Mouse (Mus musculus) MEL (cell line): ENCODE results near the gene Dhcr7. TPM values are rescaled to one million over a fixed set of nuclear protein-coding genes. Genes with fewer than 3 reads are reported as not detected.

Experiments used
- DNase-seq: peaks from one replicate; pipeline ENCODE4 v3.0.0; 2011; ENCODE audit warnings: low read depth, low spot score
- H3K27ac ChIP-seq: 2 replicates; pipeline ENCODE4 v1.5.1; 2012; ENCODE audit warnings: low read depth, mild to moderate bottlenecking, control low read depth, low read length, moderate library complexity; ENCODE audit not compliant: control insufficient read depth
- H3K27me3 ChIP-seq, 2 experiments: fragments of 150-350 bp in 1 of 2; sonication (generic) in 1 of 2; 2 replicates each; pipeline ENCODE4 v1.6.1; 2012; ENCODE audit warnings: low read length in 2 of 2, mild to moderate bottlenecking in 2 of 2, improper control_type of control experiment in 1 of 2, moderate library complexity in 1 of 2; ENCODE audit not compliant: insufficient read depth in 2 of 2, control insufficient read depth in 1 of 2
- H3K36me3 ChIP-seq, 2 experiments: 2 replicates each; pipeline ENCODE4 v1.6.1; 2012 to 2014; ENCODE audit warnings: low read length in 2 of 2, improper control_type of control experiment in 1 of 2, inconsistent platforms in 1 of 2, mild to moderate bottlenecking in 1 of 2; ENCODE audit not compliant: insufficient read depth in 2 of 2, control insufficient read depth in 1 of 2
- H3K4me1 ChIP-seq, 2 experiments: fragments of 150-350 bp in 1 of 2; sonication (generic) in 1 of 2; 2 replicates each; pipeline ENCODE4 v1.6.1; 2012; ENCODE audit warnings: low read length in 2 of 2, improper control_type of control experiment in 1 of 2, mild to moderate bottlenecking in 1 of 2; ENCODE audit not compliant: insufficient read depth in 2 of 2, control insufficient read depth in 1 of 2
- H3K4me3 ChIP-seq, 2 experiments: fragments of 150-350 bp in 1 of 2; sonication (generic) in 1 of 2; 2 replicates each; pipeline ENCODE4 v1.5.1; 2012; ENCODE audit warnings: low read depth in 2 of 2, low read length in 2 of 2, mild to moderate bottlenecking in 2 of 2, moderate library complexity in 2 of 2, control low read depth in 1 of 2, improper control_type of control experiment in 1 of 2; ENCODE audit not compliant: control insufficient read depth in 1 of 2, insufficient read depth in 1 of 2
- H3K79me2 ChIP-seq: 2 replicates; pipeline ENCODE4 v1.6.1; 2012; ENCODE audit warnings: mild to moderate bottlenecking, low read length, moderate library complexity; ENCODE audit not compliant: control insufficient read depth, poor library complexity, insufficient read depth
- H3K9ac ChIP-seq: 2 replicates; pipeline ENCODE4 v1.6.1; 2012; ENCODE audit warnings: low read depth, mild to moderate bottlenecking, control low read depth, low read length, moderate library complexity; ENCODE audit not compliant: control insufficient read depth, poor library complexity, severe bottlenecking
- H3K9me3 ChIP-seq: fragments of 150-350 bp; sonication (generic); replicated peaks from 2 replicates; pipeline ENCODE4 v1.6.1; 2012; ENCODE audit warnings: mild to moderate bottlenecking, low read length, improper control_type of control experiment, moderate library complexity; ENCODE audit not compliant: insufficient read depth
- BHLHE40 ChIP-seq: IDR thresholded peaks from 2 replicates; pipeline ENCODE4 v1.6.1; 2012; ENCODE audit warnings: low read depth, mild to moderate bottlenecking, inconsistent platforms, low read length, improper control_type of control experiment, borderline replicate concordance
- CTCF ChIP-seq, 3 experiments: IDR thresholded peaks in 2 of 3; conservative IDR thresholded peaks in 1 of 3; 2 replicates each; pipeline ENCODE4 v1.5.1; 2011 to 2012; ENCODE audit warnings: low read length in 3 of 3, low read depth in 2 of 3, mild to moderate bottlenecking in 2 of 3, improper control_type of control experiment in 1 of 3, inconsistent platforms in 1 of 3, mixed read lengths in 1 of 3, moderate library complexity in 1 of 3; ENCODE audit not compliant: control insufficient read depth in 1 of 3, insufficient read depth in 1 of 3, poor library complexity in 1 of 3, severe bottlenecking in 1 of 3
- E2F4 ChIP-seq: IDR thresholded peaks from 2 replicates; pipeline ENCODE4 v1.6.1; 2011; ENCODE audit warnings: low read depth, low read length, improper control_type of control experiment, borderline replicate concordance
- EP300 ChIP-seq, 2 experiments: IDR thresholded peaks; 2 replicates each; pipeline ENCODE4 v1.6.1; 2011; ENCODE audit warnings: improper control_type of control experiment in 2 of 2, low read length in 2 of 2, low read depth in 1 of 2, mild to moderate bottlenecking in 1 of 2
- HCFC1 ChIP-seq: IDR thresholded peaks from 2 replicates; pipeline ENCODE4 v1.6.1; 2012; ENCODE audit warnings: low read depth, mild to moderate bottlenecking, inconsistent platforms, low read length, improper control_type of control experiment, moderate library complexity
- KAT2A ChIP-seq: conservative IDR thresholded peaks from 2 replicates; pipeline ENCODE4 v1.6.1; 2012; ENCODE audit warnings: low read depth, low read length, improper control_type of control experiment, inconsistent platforms
- MAX ChIP-seq: IDR thresholded peaks from 2 replicates; pipeline ENCODE4 v1.6.1; 2011; ENCODE audit warnings: low read length, improper control_type of control experiment
- MAZ ChIP-seq: IDR thresholded peaks from 2 replicates; pipeline ENCODE4 v1.6.1; 2012; ENCODE audit warnings: low read depth, mild to moderate bottlenecking, inconsistent platforms, low read length, improper control_type of control experiment
- MEF2A ChIP-seq: IDR thresholded peaks from 2 replicates; pipeline ENCODE4 v1.6.1; 2014; ENCODE audit warnings: low read depth, mild to moderate bottlenecking, inconsistent platforms, low read length, improper control_type of control experiment; ENCODE audit not compliant: poor library complexity, insufficient replicate concordance, severe bottlenecking; ENCODE audit errors: extremely low read depth
- MXI1 ChIP-seq: IDR thresholded peaks from 2 replicates; pipeline ENCODE4 v1.6.1; 2011; ENCODE audit warnings: mild to moderate bottlenecking, low read depth, low read length, improper control_type of control experiment
- MYB ChIP-seq: IDR thresholded peaks from 2 replicates; pipeline ENCODE4 v1.6.1; 2011; ENCODE audit warnings: mild to moderate bottlenecking, low read depth, low read length, improper control_type of control experiment
- NELFE ChIP-seq: IDR thresholded peaks from 2 replicates; pipeline ENCODE4 v1.6.1; 2011; ENCODE audit warnings: low read depth, low read length, improper control_type of control experiment
- POLR2A ChIP-seq, 2 experiments: IDR thresholded peaks; 2 replicates each; pipeline ENCODE4 v1.6.1; 2011 to 2012; ENCODE audit warnings: low read length in 2 of 2, mild to moderate bottlenecking in 2 of 2, control low read depth in 1 of 2, improper control_type of control experiment in 1 of 2, low read depth in 1 of 2, moderate library complexity in 1 of 2; ENCODE audit not compliant: control insufficient read depth in 1 of 2, insufficient read depth in 1 of 2, poor library complexity in 1 of 2
- RCOR1 ChIP-seq: IDR thresholded peaks from 2 replicates; pipeline ENCODE4 v1.6.1; 2012; ENCODE audit warnings: low read depth, mild to moderate bottlenecking, inconsistent platforms, low read length, improper control_type of control experiment
- SIN3A ChIP-seq: IDR thresholded peaks from 2 replicates; pipeline ENCODE4 v1.6.1; 2012; ENCODE audit warnings: low read length, improper control_type of control experiment, inconsistent platforms
- SMC3 ChIP-seq: IDR thresholded peaks from 2 replicates; pipeline ENCODE4 v1.6.1; 2011; ENCODE audit warnings: low read depth, low read length, improper control_type of control experiment
- TBP ChIP-seq: IDR thresholded peaks from 2 replicates; pipeline ENCODE4 v1.8.0; 2011; ENCODE audit warnings: low read depth, low read length, improper control_type of control experiment
- TCF12 ChIP-seq: IDR thresholded peaks from 2 replicates; pipeline ENCODE4 v1.6.1; 2014; ENCODE audit warnings: low read depth, mild to moderate bottlenecking, inconsistent platforms, low read length, improper control_type of control experiment, moderate library complexity
- UBTF ChIP-seq: IDR thresholded peaks from 2 replicates; pipeline ENCODE4 v1.6.1; 2012; ENCODE audit warnings: low read depth, mild to moderate bottlenecking, inconsistent platforms, low read length, improper control_type of control experiment, moderate library complexity, borderline replicate concordance; ENCODE audit not compliant: insufficient read depth
- USF1 ChIP-seq: IDR thresholded peaks from 2 replicates; pipeline ENCODE4 v1.6.1; 2014; ENCODE audit warnings: low read depth, mild to moderate bottlenecking, inconsistent platforms, low read length, improper control_type of control experiment, moderate library complexity
- USF2 ChIP-seq, 2 experiments: IDR thresholded peaks; 2 replicates each; pipeline ENCODE4 v1.6.1; 2011 to 2012; ENCODE audit warnings: improper control_type of control experiment in 2 of 2, low read length in 2 of 2, borderline replicate concordance in 1 of 2, inconsistent platforms in 1 of 2, low read depth in 1 of 2, mild to moderate bottlenecking in 1 of 2; ENCODE audit not compliant: insufficient read depth in 1 of 2
- ZKSCAN1 ChIP-seq: IDR thresholded peaks from 2 replicates; pipeline ENCODE4 v1.6.1; 2012; ENCODE audit warnings: low read depth, mild to moderate bottlenecking, inconsistent platforms, low read length, improper control_type of control experiment, moderate library complexity
- polyA plus RNA-seq, 2 experiments: library from polyadenylated mRNA; stranded (reverse) in 1 of 2; unstranded in 1 of 2; fragments of >175 nt in 1 of 2; fragments of >200 nt in 1 of 2; gene quantifications; 2 replicates each; pipeline versions ENCODE4 v1.2.1 to v1.2.4; 2012; ENCODE audit warnings: low replicate concordance in 2 of 2, low read depth in 1 of 2; ENCODE audit not compliant: insufficient read length in 2 of 2, insufficient read depth in 1 of 2, missing spikeins in 1 of 2
- total RNA-seq: library from RNA; depleted of rRNA; stranded (reverse); fragments of 300-350 nt; gene quantifications from 2 replicates; pipeline ENCODE4 v1.2.3, GENCODE M21; 2012

Dhcr7 gene
- total and polyA plus RNA-seq, 3 experiments, result 12.7 to 40.7 TPM; not detected in 1

GRCm38 (mm10) chr7:143891146-143891545 lies 68.2 kb downstream of the Dhcr7 start:
- H3K27me3 ChIP-seq, result 0 out of 4 replicates have a peak, but pooled peaks cover 0 to 2% of the 10 kb centered on the region in 2 experiments
- TF ChIP-seq MYB (no peak), EP300 (IDR thresholded peaks at IDR 0.05; ENCODE audit: low read depth in 1 of 2, low read length in 2 of 2) (no peak), NELFE (no peak), RCOR1 (no peak), MAZ (no peak), KAT2A (no peak), POLR2A (IDR thresholded peaks at IDR 0.05; ENCODE audit: control insufficient read depth in 1 of 2, insufficient read depth in 1 of 2, low read depth in 1 of 2, low read length in 2 of 2, poor library complexity in 1 of 2) (no peak), MEF2A (no peak), CTCF (IDR thresholded peaks at IDR 0.05 in 2 of 3, conservative IDR thresholded peaks at IDR 0.05 in 1 of 3; ENCODE audit: control insufficient read depth in 1 of 3, insufficient read depth in 1 of 3, low read depth in 2 of 3, low read length in 3 of 3, poor library complexity in 1 of 3, severe bottlenecking in 1 of 3) (no peak), USF2 (IDR thresholded peaks at IDR 0.05; ENCODE audit: borderline replicate concordance in 1 of 2, insufficient read depth in 1 of 2, low read depth in 1 of 2, low read length in 2 of 2) (no peak), BHLHE40 (no peak), USF1 (no peak), MAX (no peak), MXI1 (no peak), SMC3 (no peak), ZKSCAN1 (no peak), TCF12 (no peak)
- no peaks in the 10 kb centered on the region for H3K79me2 ChIP-seq
- no peak overlapping the region for H3K27ac ChIP-seq
- no peak for DNase-seq
- no peak overlapping the region for H3K9ac ChIP-seq
- no peaks in the 10 kb centered on the region for H3K9me3 ChIP-seq
- no peaks in the 10 kb centered on the region for H3K36me3 ChIP-seq
- H3K4me3 ChIP-seq, result no peak overlapping the region
- H3K4me1 ChIP-seq, result no peaks in the 10 kb centered on the region

GRCm38 (mm10) chr7:143892361-143892760 lies 69.4 kb downstream of the Dhcr7 start:
- H3K9ac ChIP-seq, result no peak overlapping the region
- no peaks in the 10 kb centered on the region for H3K4me1 ChIP-seq
- TF ChIP-seq E2F4 (no peak), UBTF (no peak), POLR2A (IDR thresholded peaks at IDR 0.05; ENCODE audit: control insufficient read depth in 1 of 2, insufficient read depth in 1 of 2, low read depth in 1 of 2, low read length in 2 of 2, poor library complexity in 1 of 2) (no peak), USF1 (no peak), HCFC1 (no peak), TBP (no peak), NELFE (no peak), SIN3A (no peak), MYB (no peak)
- TF ChIP-seq, all 39 proteins: peak for 0
- Histone ChIP-seq H3K79me2 (no peaks in the 10 kb centered on the region), H3K36me3 (no peaks in the 10 kb centered on the region), H3K27ac (no peak overlapping the region), H3K27me3 (0 out of 4 replicates have a peak, but pooled peaks cover 0 to 2% of the 10 kb centered on the region in 2 experiments), H3K9me3 (no peaks in the 10 kb centered on the region), H3K4me3 (no peak overlapping the region)
- DNase-seq, result no peak
